Mouse (Mus musculus): ENCODE data around the gene Rhoc.
A peak's percentile ranks its signal among the peaks of the same experiment; 100 is the strongest.

Rhoc gene

GRCm38 (mm10) chr3:104815346-104815745 lies 27.2 kb downstream of the Rhoc start:
- DNase-seq (ENCODE audit: low spot score in 2 of 2), result no peak

GRCm38 (mm10) chr3:104816130-104816529 lies 28.0 kb downstream of the Rhoc start:
- DNase-seq (ENCODE audit: low spot score in 2 of 2), result no peak

- peak in 1 of 2 experiments; percentile 28 for DNase-seq (ENCODE audit: low spot score in 2 of 2)
These were observed 29.4 kb downstream of the Rhoc start for GRCm38 (mm10) chr3:104817481-104817990.

- DNase-seq (ENCODE audit: low spot score in 2 of 2), result peak in 1 of 2 experiments; percentile 25
These were observed 30.0 kb downstream of the Rhoc start, which contains the start of gene Mov10 for GRCm38 (mm10) chr3:104817991-104818748. Gene Mov10 (minus strand): TSS chr3:104818563.

GRCm38 (mm10) chr3:104818749-104819134 lies 30.6 kb downstream of the Rhoc start:
- no peak for DNase-seq (ENCODE audit: low spot score in 2 of 2)

GRCm38 (mm10) chr3:104820426-104820825 lies 32.3 kb downstream of the Rhoc start:
- no peak for DNase-seq (ENCODE audit: low spot score in 2 of 2)

GRCm38 (mm10) chr3:104822413-104822812 lies 34.2 kb downstream of the Rhoc start:
- no peak for DNase-seq (ENCODE audit: low spot score in 2 of 2)

- DNase-seq (ENCODE audit: low spot score in 2 of 2), result no peak
These were observed 47.6 kb downstream of the Rhoc start for GRCm38 (mm10) chr3:104835797-104836196.

GRCm38 (mm10) chr3:104841049-104841448 lies 52.9 kb downstream of the Rhoc start:
- no peak for DNase-seq (ENCODE audit: low spot score in 2 of 2)

Data from frontal cortex, postnatal 25 days (tissue).